Mouse (Mus musculus) regulatory T cell (primary cell): ENCODE measurements around the gene Gm11168.
"Not testable (repeated sequence)": the region's sequence is repeated elsewhere in the genome, so short reads cannot be mapped to it uniquely, and the experiment has no call there.

Experiments used
- in situ Hi-C: fragments of 300-600 bp; cut with MboI, MseI; formaldehyde crosslinking; loops from one replicate; pipeline ENCODE4 v1.15.1; 2025; ENCODE audit warnings: high pct_unique_total_duplicates

Gm11168 gene

DNA sequence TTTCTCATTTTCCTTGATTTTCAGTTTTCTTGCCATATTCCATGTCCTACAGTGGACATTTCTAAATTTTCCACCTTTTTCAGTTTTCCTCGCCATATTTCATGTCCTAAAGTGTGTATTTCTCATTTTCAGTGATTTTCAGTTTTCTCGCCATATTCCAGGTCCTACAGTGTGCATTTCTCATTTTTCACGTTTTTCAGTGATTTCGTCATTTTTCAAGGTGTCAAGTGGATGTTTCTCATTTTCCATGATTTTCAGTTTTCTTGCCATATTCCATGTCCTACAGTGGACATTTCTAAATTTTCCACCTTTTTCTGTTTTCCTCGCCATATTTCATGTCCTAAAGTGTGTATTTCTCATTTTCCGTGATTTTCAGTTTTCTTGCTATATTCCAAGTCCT lies 22.5 kb downstream of the Gm11168 start:
- in situ Hi-C loops, result loop anchor here (5.0 kb wide), 1 partner anchor 87 kb away; no protein-coding TSS in a partner anchor

DNA sequence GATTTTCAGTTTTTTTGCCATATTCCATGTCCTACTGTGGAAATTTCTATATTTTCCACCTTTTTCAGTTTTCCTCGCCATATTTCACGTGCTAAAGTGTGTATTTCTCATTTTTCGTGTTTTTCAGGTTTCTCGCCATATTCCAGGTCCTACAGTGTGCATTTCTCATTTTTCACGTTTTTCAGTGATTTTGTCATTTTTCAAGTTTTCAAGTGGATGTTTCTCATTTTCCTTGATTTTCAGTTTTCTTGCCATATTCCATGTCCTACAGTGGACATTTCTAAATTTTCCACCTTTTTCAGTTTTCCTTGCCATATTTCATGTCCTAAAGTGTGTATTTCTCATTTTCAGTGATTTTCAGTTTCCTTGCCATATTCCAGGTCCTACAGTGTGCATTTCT lies 23.0 kb downstream of the Gm11168 start:
- in situ Hi-C loops, result loop anchor here (5.0 kb wide), 1 partner anchor 86 kb away; no protein-coding TSS in a partner anchor

DNA sequence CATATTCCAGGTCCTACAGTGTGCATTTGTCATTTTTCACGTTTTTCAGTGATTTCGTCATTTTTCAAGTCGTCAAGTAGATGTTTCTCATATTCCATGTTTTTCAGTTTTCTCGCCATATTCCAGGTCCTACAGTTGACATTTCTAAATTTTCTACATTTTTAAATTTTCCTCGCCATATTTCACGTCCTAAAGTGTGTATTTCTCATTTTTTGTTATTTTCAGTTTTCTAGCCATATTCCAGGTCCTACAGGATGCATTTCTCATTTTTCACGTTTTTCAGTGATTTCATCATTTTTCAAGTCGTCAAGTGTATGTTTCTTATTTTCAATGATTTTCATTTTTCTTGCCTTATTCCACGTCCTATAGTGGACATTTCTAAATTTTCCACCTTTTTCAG lies 23.6 kb downstream of the Gm11168 start:
- in situ Hi-C loops, result loop anchor here (5.0 kb wide), 1 partner anchor 86 kb away; no protein-coding TSS in a partner anchor

DNA sequence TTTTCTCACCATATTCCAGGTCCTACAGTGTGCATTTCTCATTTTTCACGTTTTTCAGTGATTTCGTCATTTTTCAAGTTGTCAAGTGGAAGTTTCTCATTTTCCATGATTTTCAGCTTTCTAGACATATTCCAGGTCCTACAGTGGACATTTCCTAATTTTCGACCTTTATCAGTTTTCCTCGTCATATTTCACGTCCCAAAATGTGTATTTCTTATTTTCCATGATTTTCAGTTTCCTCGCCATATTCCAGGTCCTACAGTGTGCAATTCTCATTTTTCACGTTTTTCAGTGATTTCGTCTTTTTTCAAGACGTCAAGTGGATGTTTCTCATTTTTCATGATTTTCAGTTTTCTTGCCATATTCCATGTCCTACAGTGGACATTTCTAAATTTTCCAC lies 24.1 kb downstream of the Gm11168 start:
- in situ Hi-C loops, result loop anchor here (5.0 kb wide), 1 partner anchor 85 kb away; no protein-coding TSS in a partner anchor

DNA sequence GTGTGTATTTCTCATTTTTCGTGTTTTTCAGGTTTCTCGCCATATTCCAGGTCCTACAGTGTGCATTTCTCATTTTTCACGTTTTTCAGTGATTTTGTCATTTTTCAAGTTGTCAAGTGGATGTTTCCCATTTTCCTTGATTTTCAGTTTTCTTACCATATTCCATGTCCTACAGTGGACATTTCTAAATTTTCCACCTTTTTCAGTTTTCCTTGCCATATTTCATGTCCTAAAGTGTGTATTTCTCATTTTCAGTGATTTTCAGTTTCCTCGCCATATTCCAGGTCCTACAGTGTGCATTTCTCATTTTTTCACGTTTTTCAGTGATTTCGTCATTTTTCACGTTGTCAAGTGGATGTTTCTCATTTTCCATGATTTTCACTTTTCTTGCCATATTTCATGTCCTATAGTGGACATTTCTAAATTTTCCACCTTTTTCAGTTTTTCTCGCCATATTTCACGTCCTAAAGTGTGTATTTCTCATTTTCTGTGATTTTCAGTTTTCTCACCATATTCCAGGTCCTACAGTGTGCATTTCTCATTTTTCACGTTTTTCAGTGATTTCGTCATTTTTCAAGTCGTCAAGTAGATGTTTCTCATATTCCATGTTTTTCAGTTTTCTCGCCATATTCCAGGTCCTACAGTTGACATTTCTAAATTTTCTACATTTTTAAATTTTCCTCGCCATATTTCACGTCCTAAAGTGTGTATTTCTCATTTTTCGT lies 26.3 kb downstream of the Gm11168 start:
- in situ Hi-C loops, result loop anchor here (5.0 kb wide), 1 partner anchor 83 kb away; no protein-coding TSS in a partner anchor

DNA sequence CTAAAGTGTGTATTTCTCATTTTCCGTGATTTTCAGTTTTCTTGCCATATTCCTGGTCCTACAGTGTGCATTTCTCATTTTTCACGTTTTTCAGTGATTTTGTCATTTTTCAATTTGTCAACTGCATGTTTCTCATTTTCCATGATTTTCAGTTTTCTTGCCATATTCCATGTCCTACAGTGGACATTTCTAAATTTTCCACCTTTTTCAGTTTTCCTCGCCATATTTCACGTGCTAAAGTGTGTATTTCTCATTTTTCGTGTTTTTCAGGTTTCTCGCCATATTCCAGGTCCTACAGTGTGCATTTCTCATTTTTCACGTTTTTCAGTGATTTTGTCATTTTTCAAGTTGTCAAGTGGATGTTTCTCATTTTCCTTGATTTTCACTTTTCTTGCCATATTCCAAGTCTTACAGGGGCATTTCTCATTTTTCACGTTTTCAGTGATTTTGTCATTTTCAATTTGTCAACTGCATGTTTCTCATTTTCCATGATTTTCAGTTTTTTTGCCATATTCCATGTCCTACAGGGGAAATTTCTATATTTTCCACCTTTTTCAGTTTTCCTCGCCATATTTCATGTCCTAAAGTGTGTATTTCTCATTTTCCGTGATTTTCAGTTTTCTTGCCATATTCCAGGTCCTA lies 27.7 kb downstream of the Gm11168 start:
- in situ Hi-C loops, result not testable (repeated sequence)

DNA sequence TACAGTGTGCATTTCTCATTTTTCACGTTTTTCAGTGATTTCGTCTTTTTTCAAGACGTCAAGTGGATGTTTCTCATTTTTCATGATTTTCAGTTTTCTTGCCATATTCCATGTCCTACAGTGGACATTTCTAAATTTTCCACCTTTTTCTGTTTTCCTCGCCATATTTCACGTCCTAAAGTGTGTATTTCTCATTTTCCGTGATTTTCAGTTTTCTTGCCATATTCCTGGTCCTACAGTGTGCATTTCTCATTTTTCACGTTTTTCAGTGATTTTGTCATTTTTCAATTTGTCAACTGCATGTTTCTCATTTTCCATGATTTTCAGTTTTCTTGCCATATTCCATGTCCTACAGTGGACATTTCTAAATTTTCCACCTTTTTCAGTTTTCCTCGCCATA lies 31.2 kb downstream of the Gm11168 start, which contains the start of gene Gm17535:
Gene Gm17535, plus strand, starts transcription at position 301 of the 400 bp plus-strand sequence.
- in situ Hi-C loops, result not testable (repeated sequence)

DNA sequence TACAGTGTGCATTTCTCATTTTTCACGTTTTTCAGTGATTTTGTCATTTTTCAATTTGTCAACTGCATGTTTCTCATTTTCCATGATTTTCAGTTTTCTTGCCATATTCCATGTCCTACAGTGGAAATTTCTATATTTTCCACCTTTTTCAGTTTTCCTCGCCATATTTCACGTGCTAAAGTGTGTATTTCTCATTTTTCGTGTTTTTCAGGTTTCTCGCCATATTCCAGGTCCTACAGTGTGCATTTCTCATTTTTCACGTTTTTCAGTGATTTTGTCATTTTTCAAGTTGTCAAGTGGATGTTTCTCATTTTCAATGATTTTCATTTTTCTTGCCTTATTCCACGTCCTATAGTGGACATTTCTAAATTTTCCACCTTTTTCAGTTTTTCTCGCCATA lies 33.4 kb downstream of the Gm11168 start, which contains the start of gene Gm10715:
Gene Gm10715, plus strand, starts transcription at position 301 of the 400 bp plus-strand sequence.
- in situ Hi-C loops, result not testable (repeated sequence)

DNA sequence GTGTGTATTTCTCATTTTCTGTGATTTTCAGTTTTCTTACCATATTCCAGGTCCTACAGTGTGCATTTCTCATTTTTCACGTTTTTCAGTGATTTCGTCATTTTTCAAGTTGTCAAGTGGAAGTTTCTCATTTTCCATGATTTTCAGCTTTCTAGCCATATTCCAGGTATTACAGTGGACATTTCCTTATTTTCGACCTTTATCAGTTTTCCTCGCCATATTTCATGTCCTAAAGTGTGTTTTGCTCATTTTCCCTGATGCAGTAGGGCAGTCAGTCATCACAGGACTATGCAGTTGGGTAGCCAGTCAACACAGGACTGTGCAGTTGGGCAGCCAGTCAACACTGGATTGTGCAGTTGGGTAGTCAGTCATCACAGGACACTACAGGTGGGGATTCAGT lies 35.0 kb downstream of the Gm11168 start:
- in situ Hi-C loops, result not testable (repeated sequence)
